Mouse (Mus musculus) testis, adult 2 months (tissue): ENCODE measurements around the gene Zfpl1. TPM values are rescaled to one million over a fixed set of nuclear protein-coding genes. Genes with fewer than 3 reads are reported as not detected.

Experiments used
- H3K27ac ChIP-seq: fragments of 200-500 bp; 2 replicates; pipeline ENCODE4 v1.5.1; 2012; ENCODE audit warnings: low read depth, low read length; ENCODE audit not compliant: control insufficient read depth, insufficient read depth
- H3K27me3 ChIP-seq: fragments of 200-500 bp; 2 replicates; pipeline ENCODE4 v1.6.1; 2012; ENCODE audit warnings: mild to moderate bottlenecking, low read length, moderate library complexity; ENCODE audit not compliant: control insufficient read depth, insufficient read depth
- H3K36me3 ChIP-seq: fragments of 200-500 bp; 2 replicates; pipeline ENCODE4 v1.6.1; 2012; ENCODE audit warnings: mild to moderate bottlenecking, low read length; ENCODE audit not compliant: control insufficient read depth, insufficient read depth
- H3K4me1 ChIP-seq: fragments of 200-500 bp; 2 replicates; pipeline ENCODE4 v1.6.1; 2012; ENCODE audit warnings: low read length; ENCODE audit not compliant: control insufficient read depth, insufficient read depth
- H3K4me3 ChIP-seq: fragments of 200-500 bp; 2 replicates; pipeline ENCODE4 v1.5.1; 2012; ENCODE audit warnings: low read depth, mild to moderate bottlenecking, low read length, moderate library complexity, mixed read lengths; ENCODE audit not compliant: control insufficient read depth
- CTCF ChIP-seq: fragments of 200-500 bp; IDR thresholded peaks from 2 replicates; pipeline ENCODE4 v1.5.1; 2012; ENCODE audit warnings: low read depth, mild to moderate bottlenecking, inconsistent platforms, low read length, moderate library complexity; ENCODE audit not compliant: control insufficient read depth, insufficient read depth, insufficient replicate concordance
- POLR2A ChIP-seq: fragments of 200-500 bp; IDR thresholded peaks from 2 replicates; pipeline ENCODE4 v1.6.1; 2012; ENCODE audit warnings: low read depth, mild to moderate bottlenecking, inconsistent platforms, low read length, moderate library complexity; ENCODE audit not compliant: control insufficient read depth
- polyA plus RNA-seq: library from polyadenylated mRNA; depleted of rRNA; stranded (reverse); fragments of >200 nt; gene quantifications from 2 replicates; pipeline ENCODE4 v1.2.3, GENCODE M21; 2012

Gene Zfpl1
- polyA plus RNA-seq, 1 experiment, result 70.2 TPM

GRCm38 (mm10) chr19:6062418-6062817 lies 22.3 kb downstream of the Zfpl1 start:
- H3K27me3 ChIP-seq, result no peaks in the 10 kb centered on the region
- no peaks in the 10 kb centered on the region for H3K36me3 ChIP-seq
- peak overlapping the region; percentile 94 for H3K4me3 ChIP-seq
- TF ChIP-seq CTCF (no peak), POLR2A (no peak; the same call in 1 of the 2 replicates)
- peak overlapping the region; percentile 95 for H3K27ac ChIP-seq
- H3K4me1 ChIP-seq, result peaks cover 18% of the 10 kb centered on the region

GRCm38 (mm10) chr19:6061641-6062302 lies 23.0 kb downstream of the Zfpl1 start:
- Histone ChIP-seq H3K27me3 (no peaks in the 10 kb centered on the region), H3K27ac (peak overlapping the region; percentile 95), H3K4me3 (peak overlapping the region; percentile 94), H3K36me3 (no peaks in the 10 kb centered on the region), H3K4me1 (peaks cover 15% of the 10 kb centered on the region)
- TF ChIP-seq POLR2A (no peak), CTCF (no peak)

- Histone ChIP-seq H3K4me3 (peak within 1 kb of the TSS; percentile 94), H3K27me3 (no peaks in the 10 kb centered on the region), H3K36me3 (no peaks in the 10 kb centered on the region), H3K27ac (peak within 1 kb of the TSS; percentile 95), H3K4me1 (peaks cover 9% of the 10 kb centered on the region)
- TF ChIP-seq CTCF (no peak), POLR2A (peak; percentile 84)
Measured at GRCm38 (mm10) chr19:6061021-6061533, 23.7 kb downstream of the Zfpl1 start, which contains the start of gene Znhit2. Gene Znhit2 (plus strand): TSS chr19:6061192.

GRCm38 (mm10) chr19:6058966-6059365 lies 25.8 kb downstream of the Zfpl1 start:
- H3K36me3 ChIP-seq, result no peaks in the 10 kb centered on the region
- TF ChIP-seq POLR2A, result no peak
- TF ChIP-seq CTCF, result no peak
- peak overlapping the region; percentile 99 for H3K4me3 ChIP-seq
- H3K27ac ChIP-seq, result 0 out of 2 replicates have a peak overlapping the region, but pooled peaks have one; percentile 7
- peaks cover 9% of the 10 kb centered on the region for H3K4me1 ChIP-seq
- no peaks in the 10 kb centered on the region for H3K27me3 ChIP-seq

GRCm38 (mm10) chr19:6058513-6058912 lies 26.2 kb downstream of the Zfpl1 start:
- Histone ChIP-seq H3K27me3 (no peaks in the 10 kb centered on the region), H3K36me3 (no peaks in the 10 kb centered on the region), H3K4me3 (peak overlapping the region; percentile 99), H3K4me1 (peaks cover 9% of the 10 kb centered on the region), H3K27ac (peak overlapping the region; percentile 97)
- no peak for TF ChIP-seq POLR2A
- no peak for TF ChIP-seq CTCF

GRCm38 (mm10) chr19:6057313-6058096 lies 27.3 kb downstream of the Zfpl1 start, which contains the start of the genes Mrpl49 and Fau:
Gene Mrpl49 (minus strand): TSS chr19:6057785.
Gene Fau (plus strand): TSS chr19:6057844.
- TF ChIP-seq CTCF (no peak), POLR2A (peak; percentile 96)
- no peaks in the 10 kb centered on the region for H3K27me3 ChIP-seq
- peak within 1 kb of the TSS; percentile 97 for H3K27ac ChIP-seq
- peak within 1 kb of the TSS; percentile 99 for H3K4me3 ChIP-seq
- peaks cover 6% of the 10 kb centered on the region for H3K4me1 ChIP-seq
- H3K36me3 ChIP-seq, result no peaks in the 10 kb centered on the region

- H3K4me3 ChIP-seq, result peak overlapping the region; percentile 99; the same call in 1 of the 2 replicates
- H3K36me3 ChIP-seq, result no peaks in the 10 kb centered on the region; the same call in none of the 2 replicates
- no peak overlapping the region for H3K27ac ChIP-seq
- TF ChIP-seq CTCF, result no peak
- no peak for TF ChIP-seq POLR2A
- peaks cover 5% of the 10 kb centered on the region for H3K4me1 ChIP-seq
- no peaks in the 10 kb centered on the region for H3K27me3 ChIP-seq
Measured at GRCm38 (mm10) chr19:6056696-6057095, 28.1 kb downstream of the Zfpl1 start.
